Mouse (Mus musculus) regulatory T cell (primary cell): ENCODE data around the gene Mepce.

Experiments used
- in situ Hi-C: fragments of 300-600 bp; cut with MboI, MseI; formaldehyde crosslinking; loops from one replicate; pipeline ENCODE4 v1.15.1; 2025; ENCODE audit warnings: high pct_unique_total_duplicates

Mepce gene

DNA sequence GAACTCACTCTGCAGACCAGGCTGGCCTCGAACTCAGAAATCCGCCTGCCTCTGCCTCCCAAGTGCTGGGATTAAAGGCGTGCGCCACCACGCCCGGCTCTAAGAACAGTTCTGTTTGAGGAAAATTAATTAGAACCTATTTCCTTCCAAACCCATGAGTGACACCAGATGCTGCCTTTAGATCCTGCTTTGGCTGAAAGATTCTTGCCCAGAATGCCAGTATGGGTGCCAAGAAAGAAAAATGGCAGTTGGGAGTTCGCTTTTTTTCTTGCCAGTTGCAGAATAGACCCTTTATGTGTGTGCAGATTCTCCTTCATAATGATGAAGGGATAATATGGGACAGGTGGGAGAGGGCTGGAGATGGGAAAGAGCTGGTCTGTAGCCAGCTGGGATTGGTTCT, 43.3 kb downstream of the Mepce start:
- in situ Hi-C loops, result loop anchor here (10.0 kb wide), 1 partner anchor 679 kb away; no protein-coding TSS in a partner anchor

DNA sequence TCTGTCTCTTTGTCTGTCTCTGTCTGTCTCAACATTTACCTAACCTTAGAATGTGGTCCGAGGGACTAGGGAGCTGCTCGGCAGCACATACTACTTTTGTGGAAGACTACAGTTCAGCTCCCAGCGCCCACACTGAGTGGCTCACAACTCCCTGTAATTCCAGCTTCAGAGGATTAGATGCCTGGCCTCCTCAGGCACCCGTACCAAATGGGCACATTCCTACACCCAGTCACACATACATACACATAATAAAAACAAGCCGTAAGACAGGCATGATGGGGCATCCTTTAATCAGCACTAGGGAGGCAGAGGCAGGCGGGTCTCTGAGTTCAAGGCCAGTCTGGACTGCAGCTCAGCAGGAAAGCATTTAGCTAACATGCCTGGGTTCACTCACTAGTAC, 44.6 kb downstream of the Mepce start:
- in situ Hi-C loops, result loop anchor here (10.0 kb wide), 1 partner anchor 678 kb away; no protein-coding TSS in a partner anchor

DNA sequence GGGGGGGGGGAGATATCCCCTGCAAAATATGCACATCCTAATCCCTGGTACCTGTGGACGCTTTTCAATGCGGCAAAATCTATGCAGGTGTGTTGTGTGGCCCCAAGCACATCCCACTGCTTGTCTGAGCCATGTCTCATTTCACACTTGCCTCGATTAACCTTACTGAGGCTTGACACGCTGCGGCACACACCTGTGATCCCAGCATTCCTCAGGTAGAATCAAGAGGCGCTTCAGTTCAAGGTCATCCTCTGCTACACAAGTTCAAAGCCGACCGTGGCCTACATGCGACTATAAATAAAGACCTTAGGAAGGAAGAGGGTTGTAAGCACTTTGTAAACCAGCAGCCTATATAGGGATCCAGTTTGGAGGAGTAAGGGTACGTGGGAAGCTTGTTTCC, 45.4 kb downstream of the Mepce start:
- in situ Hi-C loops, result loop anchor here (10.0 kb wide), 1 partner anchor 677 kb away; no protein-coding TSS in a partner anchor

DNA sequence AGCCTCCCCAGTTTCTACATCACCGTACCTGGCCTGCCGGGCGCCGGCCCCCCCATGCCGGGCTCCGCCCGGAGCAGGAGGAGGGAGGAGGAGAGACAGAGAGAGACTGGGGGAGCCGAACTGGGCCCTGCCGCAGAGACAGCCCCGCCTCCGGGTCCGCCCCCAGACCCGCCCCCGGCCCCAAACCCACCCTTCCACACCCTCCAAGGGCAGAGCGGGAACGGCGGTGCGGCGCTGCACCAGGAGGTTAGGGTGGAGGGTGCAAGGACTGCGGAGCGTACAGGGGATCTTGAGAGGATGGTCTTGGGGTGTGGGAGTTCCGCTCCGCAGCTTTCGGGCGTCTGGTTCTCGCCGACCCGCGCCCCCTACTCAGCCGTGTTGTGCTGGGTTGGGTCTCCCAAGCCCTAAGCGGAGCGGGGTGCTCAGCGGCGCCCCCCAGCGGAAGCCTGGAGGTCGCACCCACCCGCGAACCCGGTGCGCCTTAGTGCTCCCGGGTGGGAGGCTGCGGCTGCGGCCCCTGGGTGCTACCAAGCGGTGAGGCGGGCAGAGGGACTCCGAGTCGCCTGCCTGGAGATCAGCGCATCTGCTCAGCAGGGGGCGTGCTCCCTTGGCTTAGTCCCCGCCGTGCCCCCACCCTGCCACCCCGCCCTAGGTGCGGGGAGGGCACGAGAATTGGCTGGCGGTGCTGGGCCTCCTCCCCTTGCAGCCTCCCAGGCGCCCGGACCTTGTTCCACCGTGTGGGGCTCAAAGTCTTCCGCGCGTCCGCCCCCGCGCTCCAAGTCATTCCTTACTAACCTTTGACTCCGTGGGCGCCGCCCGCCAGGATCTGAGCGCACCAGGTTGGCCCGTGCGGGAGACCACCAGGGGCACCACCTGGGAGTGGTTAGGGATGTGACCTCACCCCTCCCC, 46.2 kb downstream of the Mepce start, which contains the start of gene Nyap1:
Gene Nyap1 (minus strand): TSS at position 585 of the 909 bp plus-strand sequence.
- in situ Hi-C loops, result loop anchor here (10.0 kb wide), 1 partner anchor 676 kb away; no protein-coding TSS in a partner anchor

DNA sequence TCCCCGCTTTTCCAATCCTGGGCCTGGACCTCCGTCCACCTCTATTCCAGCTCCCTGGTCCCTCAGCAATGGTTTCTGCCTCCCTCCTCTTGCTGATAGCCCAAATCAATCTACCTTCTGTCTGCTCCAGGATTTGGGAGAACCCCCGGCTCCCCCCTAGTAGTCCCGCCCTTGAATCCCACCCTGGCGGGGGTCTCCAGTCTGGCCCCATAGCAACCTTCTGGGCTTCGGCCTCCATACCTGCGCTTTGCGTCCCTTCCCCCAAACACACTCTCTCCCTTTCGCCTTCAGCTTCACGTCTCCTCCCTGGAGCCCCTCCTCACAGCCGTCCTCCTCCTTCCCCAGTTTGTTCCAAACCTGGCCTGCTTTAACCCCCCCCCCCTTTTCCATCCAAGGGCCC, 46.9 kb downstream of the Mepce start:
- in situ Hi-C loops, result loop anchor here (10.0 kb wide), 1 partner anchor 676 kb away; no protein-coding TSS in a partner anchor

DNA sequence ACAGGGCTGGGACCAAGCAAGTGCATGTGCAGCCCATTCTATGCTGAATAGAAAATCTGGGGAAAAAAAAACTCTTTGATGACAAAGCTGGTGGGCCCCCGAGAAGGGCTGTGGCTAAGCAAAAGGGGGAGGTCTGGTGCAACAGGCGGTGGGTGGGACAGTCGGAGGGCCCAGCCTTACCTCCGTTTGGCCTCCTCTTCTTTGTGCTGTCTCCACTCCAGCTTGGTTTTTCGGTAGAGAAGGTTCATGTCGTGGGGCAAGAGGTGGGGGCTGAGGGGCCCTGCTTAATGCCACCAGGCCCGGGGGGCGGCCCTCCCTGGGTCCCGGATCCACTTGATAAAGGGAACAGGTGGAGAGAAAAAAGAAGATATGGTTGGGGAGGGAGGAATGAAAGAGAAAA, 48.0 kb downstream of the Mepce start:
- in situ Hi-C loops, result no loop called here

DNA sequence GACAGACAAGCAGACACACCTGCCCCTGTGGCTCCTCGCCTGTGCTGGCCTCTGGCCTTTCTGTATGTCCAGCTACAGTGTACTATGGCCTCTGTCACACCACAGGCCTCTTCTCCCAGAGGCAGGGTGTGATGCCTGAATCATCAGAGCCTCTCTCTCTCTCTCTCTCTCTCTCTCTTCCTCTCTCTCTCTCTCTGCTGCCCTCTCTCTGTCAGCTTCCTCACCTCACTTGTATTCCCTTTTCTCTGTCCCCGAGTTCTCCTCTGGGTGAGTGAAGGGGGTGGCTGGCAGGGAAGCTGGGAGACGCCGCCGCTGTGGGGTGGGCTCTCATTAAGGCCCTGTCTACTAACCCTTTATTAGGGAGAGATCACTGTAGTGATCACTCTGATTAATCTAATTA, 48.9 kb downstream of the Mepce start:
- in situ Hi-C loops, result no loop called here

DNA sequence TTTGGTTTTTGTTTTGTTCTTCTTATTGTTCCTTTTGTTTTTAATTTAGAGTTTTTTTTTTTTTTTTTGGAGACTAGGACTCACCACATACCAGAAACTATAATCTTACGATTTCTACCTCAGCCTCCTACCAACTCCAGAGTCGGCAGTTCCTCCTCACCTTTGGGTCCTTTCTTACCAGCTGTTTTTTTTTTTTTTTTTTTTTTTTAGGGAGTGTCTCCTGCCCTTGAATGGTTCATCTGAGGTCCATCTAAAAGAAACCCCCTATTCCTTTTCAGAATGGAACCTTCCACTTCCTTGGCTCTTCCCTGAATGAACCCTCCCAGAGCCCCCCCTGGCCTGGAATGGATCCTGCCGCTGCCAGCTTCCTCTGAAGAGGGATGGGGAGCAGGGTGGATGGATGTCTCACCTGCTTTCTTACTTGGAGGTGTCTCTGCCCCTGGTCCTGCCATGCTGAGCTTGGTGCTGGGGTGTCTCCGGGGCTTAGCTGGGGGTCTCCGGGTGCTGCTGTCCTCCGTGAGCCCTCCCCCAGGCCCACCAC, 50.0 kb downstream of the Mepce start:
- in situ Hi-C loops, result no loop called here

DNA sequence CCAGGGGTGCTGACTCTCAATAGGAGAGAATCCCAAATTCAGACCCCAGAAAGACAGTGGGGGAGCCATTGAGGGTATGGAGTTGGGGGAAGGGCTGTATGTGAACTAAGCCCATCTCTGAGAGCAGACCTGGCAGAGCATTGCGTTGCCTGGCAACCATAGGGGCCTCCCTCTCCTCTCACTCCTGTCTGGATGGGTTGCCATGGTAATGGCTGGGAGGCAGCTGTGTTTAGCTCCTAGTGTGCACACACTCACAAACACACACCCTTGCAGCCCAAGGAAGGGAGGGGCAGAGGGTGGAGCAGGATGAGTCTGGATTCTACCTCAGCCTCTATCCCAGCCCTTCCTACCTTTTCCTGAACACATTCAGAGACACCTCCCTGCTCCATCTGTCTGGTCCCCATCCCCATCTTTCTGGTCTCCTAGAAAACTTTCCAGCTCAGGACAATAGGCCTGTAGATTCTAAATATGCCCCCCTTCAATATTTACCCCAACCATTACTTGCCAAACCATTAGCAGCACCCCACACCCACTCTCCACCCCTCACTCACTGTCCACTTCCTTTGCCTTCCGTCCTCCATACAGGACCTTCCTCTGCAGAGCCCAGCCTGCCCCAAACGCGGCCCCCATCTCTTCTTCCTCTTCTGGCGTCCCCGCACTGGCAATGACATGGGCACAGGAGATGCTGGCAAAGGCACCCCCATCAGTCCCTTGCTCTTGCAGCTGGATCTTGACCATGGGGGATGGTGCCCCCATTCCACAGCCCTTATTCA, 53.0 kb downstream of the Mepce start:
- in situ Hi-C loops, result no loop called here

DNA sequence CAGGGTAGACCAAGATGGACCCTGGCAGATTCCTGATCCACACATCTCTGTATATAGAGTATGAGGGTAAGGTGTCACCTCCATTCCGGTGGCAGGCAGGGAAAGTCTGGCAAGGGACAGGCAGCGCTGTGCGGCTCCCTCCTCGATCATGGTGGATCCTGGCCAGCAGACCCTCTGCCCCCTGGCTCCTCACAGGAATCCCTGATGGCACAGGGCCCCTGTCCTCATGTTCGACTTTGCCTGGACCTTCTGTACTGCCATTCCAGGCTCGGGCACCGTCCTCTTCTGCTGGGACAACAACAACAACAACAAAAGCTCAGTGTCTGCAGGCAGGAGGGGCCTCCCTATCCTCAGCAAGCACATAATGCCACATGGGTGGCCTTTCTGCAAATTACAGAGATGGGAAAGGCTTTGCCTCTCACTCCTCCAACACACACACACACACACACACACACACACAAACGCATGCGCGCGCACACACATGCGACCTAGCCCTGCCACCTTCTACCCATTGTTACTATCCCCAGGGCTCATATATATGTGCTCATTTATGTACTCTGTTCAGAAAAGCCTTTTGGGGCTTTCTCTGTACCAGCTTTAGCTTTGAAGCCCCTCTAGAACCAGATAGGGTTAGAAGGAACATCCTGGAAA, 53.7 kb downstream of the Mepce start:
- in situ Hi-C loops, result no loop called here
